In the genomic region with DNA sequence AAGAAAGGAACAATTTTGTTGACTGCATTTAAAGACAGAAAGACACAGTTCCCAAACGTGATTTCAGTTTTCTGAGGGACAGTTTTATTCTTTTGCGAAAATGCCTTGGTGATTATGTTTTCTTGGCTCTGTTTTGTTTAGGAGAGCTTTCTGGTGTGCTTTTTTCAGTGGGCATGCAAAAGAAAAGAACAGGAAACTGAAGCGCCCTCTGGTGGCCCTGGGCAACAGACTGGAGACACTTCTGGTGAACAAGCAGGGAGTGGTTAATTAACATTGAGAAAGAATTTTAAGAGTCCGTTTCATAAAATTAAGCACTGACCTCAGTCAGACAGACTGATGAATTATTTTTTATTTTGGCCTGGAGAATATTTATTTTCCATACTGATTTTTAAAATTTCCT, we compare ENCODE assay signal across 8 mouse cellular contexts. TPM values are rescaled to one million over a fixed set of nuclear protein-coding genes. Genes with fewer than 3 reads are reported as not detected.
A peak's percentile ranks its signal among the peaks of the same experiment; 100 is the strongest.
DNase-seq lines count a peak whose midpoint lies in the region; ATAC-seq and TF ChIP-seq lines count a peak whose summit lies in the region.

No protein-coding gene starts in this region.

- H3K36me3 ChIP-seq in midbrain, embryonic 10.5 days = no peaks in the 10 kb centered on the region
- no peaks in the 10 kb centered on the region for H3K36me3 ChIP-seq in midbrain, embryonic 16.5 days (ENCODE audit: control insufficient read depth, insufficient read depth, low read length)
- no peaks in the 10 kb centered on the region for H3K36me3 ChIP-seq in liver, embryonic 14.5 days (replicated peaks; ENCODE audit: control insufficient read depth, insufficient read depth, low read depth)

- H3K4me1 ChIP-seq in midbrain, embryonic 10.5 days = no peaks in the 10 kb centered on the region
- no peaks in the 10 kb centered on the region for H3K4me1 ChIP-seq in midbrain, embryonic 16.5 days (ENCODE audit: control insufficient read depth, insufficient read depth, low read length)
- no peaks in the 10 kb centered on the region for H3K4me1 ChIP-seq in liver, embryonic 14.5 days (replicated peaks; ENCODE audit: control insufficient read depth in 2 of 2, insufficient read depth in 2 of 2, low read length in 1 of 2)

- ATAC-seq in midbrain, embryonic 16.5 days = no peak
- ATAC-seq in common myeloid progenitor, adult 5-6 weeks (replicated peaks; ENCODE audit: low read depth, poor library complexity, severe bottlenecking) = peak; percentile 93
- ATAC-seq in inflammation-experienced regulatory T-cells, adult 6 months = peak; percentile 61
- ATAC-seq in liver, embryonic 14.5 days (ENCODE audit: insufficient read depth) = no peak

- no peaks in the 10 kb centered on the region for H3K9me3 ChIP-seq in midbrain, embryonic 10.5 days (replicated peaks)
- H3K9me3 ChIP-seq in midbrain, embryonic 16.5 days (replicated peaks; ENCODE audit: control insufficient read depth, low read length, poor library complexity, severe bottlenecking) = no peaks in the 10 kb centered on the region
- H3K9me3 ChIP-seq in liver, embryonic 14.5 days (ENCODE audit: control insufficient read depth, low read length) = no peaks in the 10 kb centered on the region

- no peak overlapping the region for H3K9ac ChIP-seq in midbrain, embryonic 16.5 days (ENCODE audit: low read depth, low read length)
- H3K9ac ChIP-seq in liver, embryonic 14.5 days (replicated peaks) = no peak overlapping the region

- TF ChIP-seq CTCF in liver, embryonic 14.5 days (IDR thresholded peaks at IDR 0.05; ENCODE audit: low read depth) = peak; percentile 66

- no peak overlapping the region for H3K27ac ChIP-seq in midbrain, embryonic 10.5 days (replicated peaks)
- no peak overlapping the region for H3K27ac ChIP-seq in midbrain, embryonic 16.5 days (ENCODE audit: low read length)
- no peak overlapping the region for H3K27ac ChIP-seq in liver, embryonic 14.5 days

- no peak for TF ChIP-seq EP300 in liver, embryonic 14.5 days (IDR thresholded peaks at IDR 0.05; ENCODE audit: low read depth)

- H3K4me2 ChIP-seq in midbrain, embryonic 16.5 days (ENCODE audit: low read length) = no peak overlapping the region
- no peak overlapping the region for H3K4me2 ChIP-seq in liver, embryonic 14.5 days (ENCODE audit: low read depth)

- peak; percentile 61 for DNase-seq in midbrain, embryonic 10.5 days (ENCODE audit: low spot score)
- DNase-seq in ZHBTc4 (ENCODE audit: low read depth, low spot score) (peak; percentile 67), MN1 (ENCODE audit: low spot score) (no peak)
- peak; percentile 14 to 37 (median 22) for DNase-seq in liver, embryonic 14.5 days (ENCODE audit: low read depth in 3 of 3, low spot score in 3 of 3)
- peak; percentile 82 for DNase-seq in right cerebral cortex, postnatal 14 days

- H3K4me3 ChIP-seq in midbrain, embryonic 10.5 days = no peak overlapping the region
- no peak overlapping the region for H3K4me3 ChIP-seq in midbrain, embryonic 16.5 days (ENCODE audit: low read depth, low read length)
- H3K4me3 ChIP-seq in liver, embryonic 14.5 days (ENCODE audit: insufficient read depth in 1 of 2, low read depth in 2 of 2, low read length in 2 of 2) = no peak overlapping the region

- no peaks in the 10 kb centered on the region for H3K27me3 ChIP-seq in midbrain, embryonic 10.5 days (ENCODE audit: low read depth, poor library complexity, severe bottlenecking)
- no peaks in the 10 kb centered on the region for H3K27me3 ChIP-seq in midbrain, embryonic 16.5 days (ENCODE audit: control insufficient read depth, insufficient read depth, low read depth, low read length)
- no peaks in the 10 kb centered on the region for H3K27me3 ChIP-seq in liver, embryonic 14.5 days (ENCODE audit: control insufficient read depth, insufficient read depth, low read length)

- 39% methylated on average over 4 of the region's 4 CpGs for WGBS in midbrain, embryonic 10.5 days
- 34% methylated on average over 4 of the region's 4 CpGs for WGBS in midbrain, embryonic 16.5 days
- WGBS in liver, embryonic 14.5 days (ENCODE audit: insufficient replicate concordance) = 16% methylated on average over 4 of the region's 4 CpGs

RNA-seq across cellular contexts. Expression of a gene that starts 25.1 kb away (rescaled TPM):
- polyA plus RNA-seq in midbrain, embryonic 10.5 days (2016; fragmentation: Nextera tagmentation; extraction: Ambion mirVana) = 28.7 and 34.0 TPM in 2 replicates
- 3.1 and 4.7 TPM in 2 replicates for polyA plus RNA-seq in midbrain, embryonic 16.5 days (2015; fragmentation: Nextera tagmentation; extraction: Ambion mirVana)
- total RNA-seq in common myeloid progenitor, adult 5-6 weeks (2017) = 29.2 and 35.9 TPM in 2 replicates
- 10 to 100 TPM in 1 of 3 experiments, 1 to 10 TPM in 2; 3.0 to 26.0 (median 3.5) TPM for polyA plus RNA-seq in inflammation-experienced regulatory T-cells, adult 6 months (2017; shearing (Covaris generic))
- polyA plus RNA-seq in liver, embryonic 14.5 days (2012; rRNA removed) = 15.7 and 26.7 TPM in 2 replicates
- 24.7 and 28.4 TPM in 2 replicates for polyA plus RNA-seq in liver, embryonic 14.5 days (2014; fragmentation: Nextera tagmentation; extraction: Ambion mirVana)

Comparison
In these comparisons a context has a peak if more than half of its experiments do, and no peak if none do; other contexts are left out.
1. ATAC-seq: peak in common myeloid progenitor, adult 5-6 weeks (single experiment) and inflammation-experienced regulatory T-cells, adult 6 months (single experiment); none in midbrain, embryonic 16.5 days (single experiment) and liver, embryonic 14.5 days (single experiment).